Mouse (Mus musculus): ENCODE measurements around the gene Vstm2a. TPM values are rescaled to one million over a fixed set of nuclear protein-coding genes. Genes with fewer than 3 reads are reported as not detected.

Gene Vstm2a
- total RNA-seq (2021) = 1 to 10 TPM; 1.3 to 1.5 TPM
- long read RNA-seq, experiment 1 = 0 reads
- long read RNA-seq, experiment 2 = 0 reads

GRCm38 (mm10) chr11:16257473-16257921 is at the start of gene Vstm2a:
Vstm2a (plus strand) TSS chr11:16257724.
- peak; percentile 40 for DNase-seq

DNA sequence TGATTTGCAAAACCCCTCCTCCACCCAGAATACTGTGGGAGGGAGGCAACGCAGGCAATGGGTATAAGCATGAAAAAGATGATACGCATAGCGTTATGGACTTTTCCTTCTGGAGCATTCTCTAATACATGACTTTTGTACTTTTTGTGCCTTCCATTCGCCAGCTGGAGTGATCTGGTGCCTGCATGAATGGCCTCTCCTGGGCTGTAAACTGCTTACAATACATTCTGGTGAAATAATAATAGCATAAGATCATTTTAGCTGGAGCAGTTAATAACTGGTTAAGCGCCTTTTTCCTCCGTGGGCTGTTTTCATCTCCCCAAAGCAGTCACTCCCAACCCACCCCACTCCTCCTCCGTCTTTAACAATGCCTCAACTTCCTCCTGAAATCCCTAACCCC is 513 bp upstream of the Vstm2a start:
- DNase-seq = no peak

DNA sequence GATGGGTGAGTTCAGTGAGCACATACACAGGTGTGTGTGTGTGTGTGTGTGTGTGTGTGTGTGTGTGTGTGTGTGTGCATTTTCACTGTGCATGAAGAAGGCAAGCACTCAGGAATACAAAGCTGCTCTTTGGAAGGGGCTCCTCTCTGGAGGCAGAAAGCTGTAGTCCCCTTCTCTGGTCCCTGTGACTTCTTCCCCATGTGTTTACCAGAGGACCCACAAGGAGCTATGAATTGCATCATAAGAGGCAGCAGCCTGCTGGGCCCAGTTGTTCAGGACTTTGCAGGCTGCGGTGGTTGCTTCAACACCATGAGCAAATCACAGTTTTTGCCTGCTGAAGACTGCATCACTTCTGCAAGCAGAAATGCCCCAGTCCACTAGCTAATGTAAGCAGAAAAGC is 776 bp downstream of the Vstm2a start:
- no peak for DNase-seq

DNA sequence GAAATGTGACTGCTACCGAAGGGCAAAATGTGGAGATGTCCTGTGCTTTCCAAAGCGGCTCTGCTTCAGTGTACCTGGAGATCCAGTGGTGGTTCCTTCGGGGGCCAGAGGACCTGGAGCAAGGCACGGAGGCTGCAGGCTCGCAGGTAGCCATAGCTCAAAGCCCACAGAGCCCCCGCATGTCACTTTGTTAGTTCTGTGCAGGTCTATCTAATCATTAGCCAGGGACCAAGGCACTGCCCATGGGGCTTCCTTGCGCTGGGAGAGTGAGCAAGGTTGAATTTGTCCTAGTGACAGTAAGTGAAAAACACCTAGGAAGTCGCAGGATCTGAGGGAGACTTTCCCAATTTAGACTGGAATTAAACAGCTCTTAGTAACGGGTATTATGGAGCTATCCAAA is 2.4 kb downstream of the Vstm2a start:
- no peak for DNase-seq

DNA sequence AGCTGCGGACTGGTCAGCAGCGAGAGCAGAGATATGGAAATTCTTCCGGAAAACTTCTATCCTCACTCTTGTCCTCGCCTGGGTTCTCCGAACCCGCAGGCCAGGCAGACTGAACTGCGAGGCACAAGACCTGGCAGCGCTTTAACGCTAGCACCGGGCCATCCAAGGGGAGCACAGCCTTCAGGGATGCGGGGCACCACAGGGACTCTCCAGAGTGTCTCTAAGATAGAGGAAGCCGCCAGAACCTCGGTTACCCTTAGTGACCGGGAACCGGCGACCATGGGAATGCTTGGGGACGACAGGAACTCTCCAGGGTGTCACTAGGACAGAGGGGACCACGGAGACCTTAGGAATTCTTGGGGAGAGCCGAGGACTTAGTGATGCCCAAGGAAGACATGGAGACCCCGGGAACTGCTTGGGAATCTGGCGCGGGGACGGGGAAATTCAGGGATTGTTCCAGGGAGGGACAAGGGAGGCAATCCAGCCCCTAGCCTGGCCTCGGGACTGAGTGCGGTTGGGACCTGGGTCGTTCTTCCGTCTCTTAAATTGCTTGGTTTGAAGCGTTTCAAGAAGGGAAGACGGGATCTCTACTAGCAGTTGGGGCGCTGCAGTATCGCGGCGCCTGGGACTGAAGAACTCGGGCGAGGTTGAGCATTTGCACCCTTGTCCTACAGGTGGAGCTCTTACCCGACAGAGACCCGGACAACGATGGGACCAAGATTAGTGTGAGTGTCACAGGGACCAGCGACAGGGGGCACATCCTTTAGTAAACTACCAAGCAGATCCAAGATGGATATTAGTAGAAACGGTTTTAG is 3.4 kb downstream of the Vstm2a start:
- peak; percentile 64 for DNase-seq

GRCm38 (mm10) chr11:16268396-16268795 is 10.9 kb downstream of the Vstm2a start:
- DNase-seq = no peak

DNA sequence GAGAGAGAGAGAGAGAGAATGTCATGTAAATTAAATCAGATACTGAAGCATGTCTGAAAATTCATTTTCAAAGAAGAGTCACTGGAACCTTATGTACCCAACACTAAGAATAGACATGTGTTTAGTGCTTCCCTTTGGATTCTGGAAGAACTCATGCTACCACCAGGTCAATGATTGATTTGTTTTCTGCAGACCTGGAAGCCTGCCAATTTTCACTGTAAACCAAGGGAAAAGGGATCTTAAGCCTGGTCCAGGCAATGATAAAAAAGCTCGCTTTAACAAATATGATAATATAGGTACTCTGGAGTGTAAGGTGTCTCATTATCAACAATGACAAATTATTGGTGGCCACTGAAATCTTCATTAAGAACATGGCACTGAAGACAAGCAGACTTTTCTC is 32.9 kb downstream of the Vstm2a start:
- no peak for DNase-seq

- DNase-seq = no peak
These were observed 35.4 kb downstream of the Vstm2a start for GRCm38 (mm10) chr11:16292960-16293359.

- no peak for DNase-seq
These were observed 39.0 kb downstream of the Vstm2a start for GRCm38 (mm10) chr11:16296521-16296920.

GRCm38 (mm10) chr11:16299492-16299891 is 42.0 kb downstream of the Vstm2a start:
- DNase-seq = no peak

GRCm38 (mm10) chr11:16299960-16300359 is 42.4 kb downstream of the Vstm2a start:
- no peak for DNase-seq

DNA sequence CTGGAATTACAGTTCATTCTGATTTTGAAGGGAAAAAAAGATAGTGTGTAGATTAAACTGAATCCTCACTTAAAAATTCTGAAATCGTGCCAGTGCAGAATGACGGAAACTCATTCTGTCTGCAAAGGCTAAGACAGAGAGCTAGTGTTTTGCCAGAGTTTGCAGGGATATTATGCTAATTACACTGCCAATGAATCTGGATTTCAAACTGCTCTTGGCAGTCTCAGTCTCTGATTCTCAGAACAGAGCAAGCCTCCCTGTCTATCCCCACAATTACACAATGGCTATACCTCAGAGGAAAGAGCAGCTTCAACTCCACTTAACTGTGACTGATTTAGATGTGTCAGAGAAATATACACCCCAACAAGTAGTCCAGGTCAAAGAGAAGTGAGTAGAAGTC is 43.2 kb downstream of the Vstm2a start:
- DNase-seq = no peak

DNA sequence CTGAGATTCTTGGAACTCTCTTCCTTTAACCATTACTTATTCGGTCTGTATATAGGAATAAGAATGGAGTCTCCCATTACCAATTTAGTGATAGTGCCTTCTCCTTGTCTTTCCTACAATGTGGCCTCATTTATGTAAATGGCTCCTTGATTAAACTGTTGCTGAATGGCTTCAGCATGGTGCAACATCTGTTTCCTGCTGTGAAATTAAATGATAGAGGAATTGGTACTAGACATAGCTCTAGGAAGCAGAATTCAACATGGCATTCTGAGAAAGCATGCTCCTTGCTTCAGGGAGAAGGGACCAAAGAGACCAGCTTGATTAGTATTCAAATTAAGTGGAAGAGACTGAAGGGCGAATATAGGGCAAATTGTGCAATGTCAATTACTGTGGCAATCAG is 57.6 kb downstream of the Vstm2a start:
- no peak for DNase-seq

DNA sequence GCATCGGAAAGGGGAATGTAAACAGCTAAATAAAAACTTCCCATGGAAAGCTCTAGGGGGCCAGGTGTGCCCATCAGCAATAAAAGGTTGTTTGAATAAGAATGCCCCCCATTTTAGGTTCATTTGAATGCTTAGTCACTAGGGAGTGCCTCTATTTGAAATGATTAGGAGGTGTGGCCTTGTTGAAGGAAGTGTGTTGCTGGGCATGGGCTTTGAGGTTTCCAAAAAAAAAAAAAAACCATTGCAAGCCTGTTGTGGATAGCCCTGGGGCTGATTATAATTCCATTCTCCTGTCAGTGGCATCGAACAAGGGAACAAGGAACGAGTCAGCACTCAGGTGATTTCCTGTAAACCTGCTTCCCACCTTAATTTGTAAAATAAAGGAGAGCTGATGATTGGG is 87.7 kb downstream of the Vstm2a start:
- no peak for DNase-seq

- no peak for DNase-seq
These were observed 88.2 kb downstream of the Vstm2a start for GRCm38 (mm10) chr11:16345676-16346075.

GRCm38 (mm10) chr11:16351915-16352314 is 94.4 kb downstream of the Vstm2a start:
- no peak for DNase-seq

DNA sequence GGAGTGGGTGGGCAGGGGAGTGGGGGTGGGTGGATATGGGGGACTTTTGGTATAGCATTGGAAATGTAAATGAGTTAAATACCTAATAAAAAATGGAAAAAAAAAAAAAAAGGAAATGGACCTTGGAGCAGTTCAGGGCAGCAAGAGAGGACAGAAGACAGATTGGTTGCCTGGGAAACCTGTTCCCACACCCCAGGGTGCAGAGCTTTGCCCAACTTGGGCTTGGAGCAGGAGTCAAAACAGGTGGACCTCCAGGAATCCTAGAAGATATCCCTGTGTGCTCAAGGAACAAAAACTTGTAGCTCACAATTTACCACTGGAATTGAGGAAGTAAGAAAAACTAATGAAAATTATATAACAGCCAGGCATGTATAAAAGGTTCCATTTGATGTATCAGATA is 96.8 kb downstream of the Vstm2a start:
- DNase-seq = no peak

- no peak for DNase-seq
These were observed 109.5 kb downstream of the Vstm2a start for GRCm38 (mm10) chr11:16366852-16367587.

DNA sequence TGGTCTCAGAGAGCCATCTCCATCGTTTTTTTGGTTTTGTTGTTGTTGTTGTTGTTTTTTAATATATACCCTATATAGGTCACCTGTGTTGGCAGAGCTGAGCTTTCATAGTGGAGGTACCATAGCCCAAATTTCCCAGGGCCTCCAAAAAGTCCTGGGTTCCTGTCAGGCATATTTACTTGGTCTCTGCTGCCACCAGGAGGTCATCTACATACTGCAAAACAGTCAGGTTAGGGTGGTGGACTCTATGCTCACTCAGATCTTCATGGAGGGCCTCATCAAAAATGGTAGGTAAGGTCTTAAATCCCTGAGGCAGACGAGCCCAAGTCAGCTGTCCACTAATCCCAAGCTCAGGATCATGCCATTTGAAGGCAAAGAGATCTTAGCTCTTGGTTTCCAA is 146.1 kb downstream of the Vstm2a start:
- DNase-seq = no peak

DNA sequence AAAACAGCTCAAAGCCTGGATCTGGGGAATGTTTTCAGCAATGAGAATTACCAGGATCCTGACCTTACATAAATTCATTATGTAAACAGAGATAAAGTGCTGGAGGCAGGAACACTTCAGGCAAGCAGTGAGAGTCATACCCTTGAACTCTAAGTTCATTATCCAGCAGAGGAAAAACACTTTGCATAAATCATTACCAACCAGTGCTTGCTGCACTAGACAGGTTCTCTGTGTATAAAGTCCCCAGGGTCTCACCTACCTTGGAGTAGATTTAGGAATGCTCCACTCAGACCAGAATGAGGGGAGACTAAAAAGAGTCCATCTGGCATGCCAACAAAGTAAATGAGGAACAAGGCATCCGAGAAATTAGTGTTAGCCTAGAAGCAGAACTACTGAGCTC is 154.2 kb downstream of the Vstm2a start:
- no peak for DNase-seq

- peak; percentile 16 for DNase-seq
These were observed 155.1 kb downstream of the Vstm2a start for GRCm38 (mm10) chr11:16412609-16413008.

DNA sequence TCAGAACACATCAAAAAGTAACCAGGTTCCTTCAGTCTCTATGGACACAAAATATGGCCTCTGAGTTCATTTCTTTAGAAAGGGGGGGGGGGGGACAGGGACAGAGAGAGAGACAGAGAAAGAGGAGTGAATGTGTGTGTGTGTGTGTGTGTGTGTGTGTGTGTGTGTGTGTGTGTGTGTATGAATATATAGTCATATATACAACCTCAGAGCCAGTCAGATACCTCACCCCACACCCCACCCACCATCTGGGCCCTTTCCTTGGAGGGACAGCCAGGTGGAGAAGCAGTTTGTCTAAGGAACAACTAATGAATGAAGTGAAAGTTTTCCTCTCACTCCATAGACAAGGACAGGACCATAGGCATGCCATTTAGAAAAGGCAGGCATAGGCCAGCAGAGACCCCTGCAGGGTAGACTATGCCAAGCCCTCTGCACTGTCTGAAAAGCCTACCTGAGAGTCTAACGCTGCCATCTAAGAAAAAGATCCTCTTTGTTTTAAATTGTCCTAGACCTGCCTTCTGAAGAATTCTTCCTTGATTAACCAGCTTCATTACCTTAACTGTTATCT is 155.6 kb downstream of the Vstm2a start:
- DNase-seq = no peak

GRCm38 (mm10) chr11:16439548-16440251 is 182.2 kb downstream of the Vstm2a start:
- DNase-seq = no peak

Measured in gastrocnemius, postnatal 10 days (tissue).